Mouse (Mus musculus): Measurements from ENCODE around the gene Art3. TPM values are rescaled to one million over a fixed set of nuclear protein-coding genes. Genes with fewer than 3 reads are reported as not detected.

Gene Art3
- polyA plus RNA-seq, 1 experiment from 2014 or later, result 2.5 TPM

DNA sequence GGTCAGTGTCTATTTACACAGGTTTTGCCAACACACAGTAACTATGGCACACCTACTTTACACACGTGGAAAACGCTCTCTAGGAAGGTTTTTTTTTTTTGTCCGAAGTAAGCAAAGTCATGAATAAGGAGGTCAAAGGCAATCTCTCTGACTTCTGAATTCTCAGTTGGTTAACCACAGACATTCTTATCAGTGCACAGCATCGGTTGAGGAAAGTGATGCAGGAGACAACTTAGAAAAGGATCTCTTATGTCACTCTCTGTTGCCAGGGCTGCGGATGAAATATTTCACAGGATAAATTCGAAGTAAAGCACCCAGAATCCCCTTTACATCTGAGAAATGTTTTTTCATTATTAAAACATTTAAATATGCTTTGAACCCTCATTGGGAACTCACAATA is 4.3 kb upstream of the Art3 start:
- Histone ChIP-seq H3K4me2 (ENCODE audit: low read length) (no peak overlapping the region), H3K27ac (ENCODE audit: low read depth) (no peak overlapping the region), H3K4me1 (replicated peaks; ENCODE audit: control insufficient read depth, insufficient read depth, low read length) (peaks cover 5% of the 10 kb centered on the region; the same call in 1 of the 2 replicates), H3K9me3 (ENCODE audit: control insufficient read depth, low read length) (no peaks in the 10 kb centered on the region), H3K4me3 (ENCODE audit: low read depth, low read length) (no peak overlapping the region), H3K36me3 (ENCODE audit: control insufficient read depth, insufficient read depth, low read length) (no peaks in the 10 kb centered on the region), H3K27me3 (replicated peaks; ENCODE audit: control insufficient read depth, insufficient read depth, low read length) (no peaks in the 10 kb centered on the region), H3K9ac (ENCODE audit: low read length) (no peak overlapping the region)
- WGBS, result 67% methylated on average over 6 of the region's 6 CpGs
- DNase-seq (ENCODE audit: low spot score) (no peak), ATAC-seq (replicated peaks; ENCODE audit: low FRiP score, low TSS enrichment, low read depth) (no peak)

- H3K27me3 ChIP-seq (replicated peaks; ENCODE audit: control insufficient read depth, insufficient read depth, low read length), result no peaks in the 10 kb centered on the region
- ATAC-seq (replicated peaks; ENCODE audit: low FRiP score, low TSS enrichment, low read depth), result no peak
- WGBS, result 78% methylated on average over 7 of the region's 7 CpGs
- H3K9me3 ChIP-seq (ENCODE audit: control insufficient read depth, low read length), result no peaks in the 10 kb centered on the region
- H3K4me3 ChIP-seq (ENCODE audit: low read depth, low read length), result no peak within 1 kb of the TSS
- no peak within 1 kb of the TSS for H3K27ac ChIP-seq (ENCODE audit: low read depth)
- H3K4me1 ChIP-seq (replicated peaks; ENCODE audit: control insufficient read depth, insufficient read depth, low read length), result peaks cover 5% of the 10 kb centered on the region; the same call in 1 of the 2 replicates
- no peak within 1 kb of the TSS for H3K4me2 ChIP-seq (ENCODE audit: low read length)
- no peak for DNase-seq (ENCODE audit: low spot score)
- no peaks in the 10 kb centered on the region for H3K36me3 ChIP-seq (ENCODE audit: control insufficient read depth, insufficient read depth, low read length)
- H3K9ac ChIP-seq (ENCODE audit: low read length), result no peak within 1 kb of the TSS
Measured at GRCm38 (mm10) chr5:92327929-92328328, 3.7 kb upstream of the Art3 start, which contains the start of gene Cxcl9. Gene Cxcl9, minus strand, starts transcription at chr5:92328079.

DNA sequence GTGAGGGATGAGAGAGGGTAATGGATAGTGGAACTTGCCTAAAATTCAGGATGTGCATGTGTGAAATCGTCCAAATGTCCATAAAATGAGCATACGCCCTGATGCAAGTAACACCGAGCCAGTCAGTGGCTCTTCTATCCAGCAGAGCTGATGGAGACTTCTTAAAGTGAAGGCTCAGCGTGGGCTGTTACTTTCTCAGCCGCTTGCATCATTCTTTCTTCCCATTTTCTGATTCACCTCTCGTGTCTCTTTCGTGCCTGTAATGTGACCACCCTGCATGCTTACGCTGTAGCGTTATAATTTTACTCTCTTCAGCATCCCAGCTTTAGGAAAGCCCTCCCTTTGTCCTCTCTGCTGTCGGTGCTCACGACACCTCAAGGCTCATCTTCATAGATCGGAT is 505 bp upstream of the Art3 start:
- ATAC-seq (replicated peaks; ENCODE audit: low FRiP score, low TSS enrichment, low read depth) (no peak), DNase-seq (ENCODE audit: low spot score) (no peak)
- Histone ChIP-seq H3K4me1 (replicated peaks; ENCODE audit: control insufficient read depth, insufficient read depth, low read length) (peaks cover 5% of the 10 kb centered on the region; the same call in 1 of the 2 replicates), H3K4me3 (ENCODE audit: low read depth, low read length) (no peak overlapping the region), H3K9me3 (ENCODE audit: control insufficient read depth, low read length) (no peaks in the 10 kb centered on the region), H3K27ac (ENCODE audit: low read depth) (no peak overlapping the region), H3K36me3 (ENCODE audit: control insufficient read depth, insufficient read depth, low read length) (no peaks in the 10 kb centered on the region), H3K4me2 (ENCODE audit: low read length) (no peak overlapping the region), H3K27me3 (replicated peaks; ENCODE audit: control insufficient read depth, insufficient read depth, low read length) (no peaks in the 10 kb centered on the region), H3K9ac (ENCODE audit: low read length) (no peak overlapping the region)
- WGBS, result 88% methylated on average over 12 of the region's 12 CpGs

- Histone ChIP-seq H3K27me3 (replicated peaks; ENCODE audit: control insufficient read depth, insufficient read depth, low read length) (no peaks in the 10 kb centered on the region), H3K27ac (ENCODE audit: low read depth) (peak overlapping the region; percentile 82), H3K9me3 (ENCODE audit: control insufficient read depth, low read length) (no peaks in the 10 kb centered on the region), H3K4me3 (ENCODE audit: low read depth, low read length) (no peak overlapping the region), H3K9ac (ENCODE audit: low read length) (0 out of 2 replicates have a peak overlapping the region, but pooled peaks have one; percentile 10), H3K4me2 (ENCODE audit: low read length) (peak overlapping the region; percentile 22), H3K36me3 (ENCODE audit: control insufficient read depth, insufficient read depth, low read length) (no peaks in the 10 kb centered on the region), H3K4me1 (replicated peaks; ENCODE audit: control insufficient read depth, insufficient read depth, low read length) (peaks cover 5% of the 10 kb centered on the region; the same call in 1 of the 2 replicates)
- DNase-seq (ENCODE audit: low spot score) (no peak), ATAC-seq (replicated peaks; ENCODE audit: low FRiP score, low TSS enrichment, low read depth) (no peak; the same call in 1 of the 2 replicates)
- WGBS, result 37% methylated on average over 9 of the region's 9 CpGs
Measured at GRCm38 (mm10) chr5:92332359-92332840, 773 bp downstream of the Art3 start.

DNA sequence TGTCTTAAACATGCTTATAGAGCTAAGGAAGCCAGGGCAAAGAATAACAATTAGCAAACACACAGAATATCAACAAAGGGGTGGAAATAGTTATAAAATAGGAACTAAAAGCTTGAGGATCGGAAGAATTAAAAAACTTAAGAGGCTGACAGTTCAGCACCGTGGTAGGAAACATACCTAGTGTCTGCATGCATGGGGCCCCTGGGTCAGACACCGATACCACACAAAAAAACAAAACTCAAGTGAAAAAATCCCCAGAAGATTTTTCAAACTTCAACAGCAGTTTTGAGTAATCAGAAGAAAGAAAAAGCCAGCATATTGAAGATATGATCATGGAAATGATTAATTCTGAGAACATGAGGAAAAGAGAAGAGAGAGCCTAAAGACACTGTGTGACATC is 5.1 kb downstream of the Art3 start:
- Histone ChIP-seq H3K27me3 (replicated peaks; ENCODE audit: control insufficient read depth, insufficient read depth, low read length) (no peaks in the 10 kb centered on the region), H3K4me2 (ENCODE audit: low read length) (no peak overlapping the region), H3K9ac (ENCODE audit: low read length) (no peak overlapping the region), H3K9me3 (ENCODE audit: control insufficient read depth, low read length) (no peaks in the 10 kb centered on the region), H3K27ac (ENCODE audit: low read depth) (no peak overlapping the region), H3K36me3 (ENCODE audit: control insufficient read depth, insufficient read depth, low read length) (no peaks in the 10 kb centered on the region), H3K4me1 (replicated peaks; ENCODE audit: control insufficient read depth, insufficient read depth, low read length) (peaks cover 3% of the 10 kb centered on the region; the same call in 1 of the 2 replicates), H3K4me3 (ENCODE audit: low read depth, low read length) (no peak overlapping the region)
- WGBS, result 68% methylated on average over 3 of the region's 3 CpGs
- DNase-seq (ENCODE audit: low spot score) (no peak), ATAC-seq (replicated peaks; ENCODE audit: low FRiP score, low TSS enrichment, low read depth) (no peak)

GRCm38 (mm10) chr5:92340606-92341005 is 9.0 kb downstream of the Art3 start:
- Histone ChIP-seq H3K9ac (ENCODE audit: low read length) (no peak overlapping the region), H3K9me3 (ENCODE audit: control insufficient read depth, low read length) (no peaks in the 10 kb centered on the region), H3K4me3 (ENCODE audit: low read depth, low read length) (no peak overlapping the region), H3K27ac (ENCODE audit: low read depth) (no peak overlapping the region), H3K27me3 (replicated peaks; ENCODE audit: control insufficient read depth, insufficient read depth, low read length) (no peaks in the 10 kb centered on the region), H3K4me1 (replicated peaks; ENCODE audit: control insufficient read depth, insufficient read depth, low read length) (no peaks in the 10 kb centered on the region), H3K36me3 (ENCODE audit: control insufficient read depth, insufficient read depth, low read length) (no peaks in the 10 kb centered on the region), H3K4me2 (ENCODE audit: low read length) (no peak overlapping the region)
- WGBS, result 76% methylated on average over 4 of the region's 4 CpGs
- ATAC-seq (replicated peaks; ENCODE audit: low FRiP score, low TSS enrichment, low read depth) (no peak), DNase-seq (ENCODE audit: low spot score) (no peak)

DNA sequence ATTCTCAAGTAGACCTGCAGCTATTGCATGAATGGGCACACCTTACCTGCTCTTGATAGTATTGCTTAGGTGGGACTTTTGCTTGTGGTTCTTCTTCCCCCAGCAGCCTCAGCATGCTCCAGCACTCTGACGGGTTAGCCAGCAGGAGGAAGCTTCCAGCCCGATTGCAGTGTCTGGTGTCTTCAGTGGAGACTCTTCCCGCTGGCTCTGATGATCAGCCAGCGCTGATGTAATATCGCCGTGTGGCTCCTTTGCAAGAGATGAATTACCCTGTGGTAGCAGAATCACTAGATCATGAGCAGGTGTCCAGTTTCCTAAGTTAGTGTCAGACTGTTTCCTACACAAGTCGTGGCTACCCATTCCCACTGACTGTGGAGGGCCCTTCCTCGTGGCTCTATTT is 13.4 kb downstream of the Art3 start:
- ATAC-seq (replicated peaks; ENCODE audit: low FRiP score, low TSS enrichment, low read depth), result no peak
- DNase-seq (ENCODE audit: low spot score), result no peak
- Histone ChIP-seq H3K4me1 (replicated peaks; ENCODE audit: control insufficient read depth, insufficient read depth, low read length) (0 out of 2 replicates have a peak, but pooled peaks cover 4% of the 10 kb centered on the region), H3K27me3 (replicated peaks; ENCODE audit: control insufficient read depth, insufficient read depth, low read length) (no peaks in the 10 kb centered on the region), H3K4me3 (ENCODE audit: low read depth, low read length) (no peak overlapping the region), H3K4me2 (ENCODE audit: low read length) (no peak overlapping the region), H3K9ac (ENCODE audit: low read length) (no peak overlapping the region), H3K36me3 (ENCODE audit: control insufficient read depth, insufficient read depth, low read length) (no peaks in the 10 kb centered on the region), H3K9me3 (ENCODE audit: control insufficient read depth, low read length) (no peaks in the 10 kb centered on the region), H3K27ac (ENCODE audit: low read depth) (no peak overlapping the region)
- WGBS, result 83% methylated on average over 8 of the region's 8 CpGs

GRCm38 (mm10) chr5:92348794-92349413 is 17.3 kb downstream of the Art3 start, which contains the start of gene Cxcl10:
Gene Cxcl10, minus strand, starts transcription at chr5:92348889.
- WGBS, result 10% methylated on average over 14 of the region's 14 CpGs
- Histone ChIP-seq H3K4me2 (ENCODE audit: low read length) (peak within 1 kb of the TSS; percentile 58), H3K27ac (ENCODE audit: low read depth) (no peak within 1 kb of the TSS), H3K27me3 (replicated peaks; ENCODE audit: control insufficient read depth, insufficient read depth, low read length) (no peaks in the 10 kb centered on the region), H3K4me3 (ENCODE audit: low read depth, low read length) (peak within 1 kb of the TSS; percentile 28; the same call in 1 of the 2 replicates), H3K36me3 (ENCODE audit: control insufficient read depth, insufficient read depth, low read length) (no peaks in the 10 kb centered on the region), H3K9ac (ENCODE audit: low read length) (no peak within 1 kb of the TSS), H3K9me3 (ENCODE audit: control insufficient read depth, low read length) (no peaks in the 10 kb centered on the region), H3K4me1 (replicated peaks; ENCODE audit: control insufficient read depth, insufficient read depth, low read length) (0 out of 2 replicates have a peak, but pooled peaks cover 7% of the 10 kb centered on the region)
- peak; percentile 84 for ATAC-seq (replicated peaks; ENCODE audit: low FRiP score, low TSS enrichment, low read depth)
- DNase-seq (ENCODE audit: low spot score), result peak; percentile 74

GRCm38 (mm10) chr5:92349731-92350130 is 18.1 kb downstream of the Art3 start:
- no peak overlapping the region for H3K4me3 ChIP-seq (ENCODE audit: low read depth, low read length)
- H3K4me2 ChIP-seq (ENCODE audit: low read length), result no peak overlapping the region
- ATAC-seq (replicated peaks; ENCODE audit: low FRiP score, low TSS enrichment, low read depth), result no peak
- 84% methylated on average over 7 of the region's 7 CpGs for WGBS
- no peaks in the 10 kb centered on the region for H3K27me3 ChIP-seq (replicated peaks; ENCODE audit: control insufficient read depth, insufficient read depth, low read length)
- no peaks in the 10 kb centered on the region for H3K36me3 ChIP-seq (ENCODE audit: control insufficient read depth, insufficient read depth, low read length)
- no peak for DNase-seq (ENCODE audit: low spot score)
- 0 out of 2 replicates have a peak, but pooled peaks cover 7% of the 10 kb centered on the region for H3K4me1 ChIP-seq (replicated peaks; ENCODE audit: control insufficient read depth, insufficient read depth, low read length)
- no peaks in the 10 kb centered on the region for H3K9me3 ChIP-seq (ENCODE audit: control insufficient read depth, low read length)
- no peak overlapping the region for H3K9ac ChIP-seq (ENCODE audit: low read length)
- no peak overlapping the region for H3K27ac ChIP-seq (ENCODE audit: low read depth)

Measured in intestine, embryonic 14.5 days (tissue).